Mouse (Mus musculus) stomach, embryonic 16.5 days (tissue): ENCODE results near the gene Dpep2nb. TPM values are rescaled to one million over a fixed set of nuclear protein-coding genes. Genes with fewer than 3 reads are reported as not detected.

Source experiments
- ATAC-seq: fragments of 200-750 bp; cut with Nextera tagmentation; 2 replicates; pipeline ENCODE4 v1.8.0; 2017; ENCODE audit warnings: moderate number of reproducible peaks, moderate TSS enrichment; ENCODE audit not compliant: insufficient read depth, low FRiP score
- H3K27ac ChIP-seq: fragments of 300-500 bp; sonication (generic); 2 replicates; pipeline ENCODE4 v1.5.1; 2014; ENCODE audit warnings: low read length
- H3K27me3 ChIP-seq: fragments of 300-500 bp; sonication (generic); 2 replicates; pipeline ENCODE4 v1.6.1; 2014; ENCODE audit warnings: low read length, control low read depth, mixed read lengths; ENCODE audit not compliant: control insufficient read depth, insufficient read depth
- H3K36me3 ChIP-seq: fragments of 300-500 bp; sonication (generic); 2 replicates; pipeline ENCODE4 v1.6.1; 2014; ENCODE audit warnings: low read length; ENCODE audit not compliant: control insufficient read depth, insufficient read depth
- H3K4me1 ChIP-seq: fragments of 300-500 bp; sonication (generic); 2 replicates; pipeline ENCODE4 v1.6.1; 2014; ENCODE audit warnings: low read length, control low read depth, mixed read lengths; ENCODE audit not compliant: control insufficient read depth, insufficient read depth
- H3K4me2 ChIP-seq: fragments of 300-500 bp; sonication (generic); 2 replicates; pipeline ENCODE4 v1.6.1; 2014; ENCODE audit warnings: low read depth, low read length, mixed read lengths
- H3K4me3 ChIP-seq: fragments of 300-500 bp; sonication (generic); replicated peaks from 2 replicates; pipeline ENCODE4 v1.5.1; 2014; ENCODE audit warnings: mild to moderate bottlenecking, low read length
- H3K9ac ChIP-seq: fragments of 300-500 bp; sonication (generic); 2 replicates; pipeline ENCODE4 v1.6.1; 2014; ENCODE audit warnings: low read length
- H3K9me3 ChIP-seq: fragments of 300-500 bp; sonication (generic); replicated peaks from 2 replicates; pipeline ENCODE4 v1.6.1; 2016; ENCODE audit warnings: low read length, control low read depth; ENCODE audit not compliant: control insufficient read depth
- WGBS: fragments of 180-500 bp; shearing (Covaris S2); extraction: QIAGEN DNeasy Blood & Tissue Kit; methylation state at CpG from one replicate; pipeline ENCODE4 v1.1.7; 2014; 5-methylcytosine and 5-hydroxymethylcytosine counted together
- polyA plus RNA-seq: library from polyadenylated mRNA; unstranded; fragments of >200 nt; fragmentation: Nextera tagmentation; extraction: Ambion mirVana; gene quantifications from 2 replicates; pipeline ENCODE4 v1.2.1, GENCODE M21; 2015

Gene Dpep2nb
- polyA plus RNA-seq, 1 experiment from 2014 or later, result not detected

DNA sequence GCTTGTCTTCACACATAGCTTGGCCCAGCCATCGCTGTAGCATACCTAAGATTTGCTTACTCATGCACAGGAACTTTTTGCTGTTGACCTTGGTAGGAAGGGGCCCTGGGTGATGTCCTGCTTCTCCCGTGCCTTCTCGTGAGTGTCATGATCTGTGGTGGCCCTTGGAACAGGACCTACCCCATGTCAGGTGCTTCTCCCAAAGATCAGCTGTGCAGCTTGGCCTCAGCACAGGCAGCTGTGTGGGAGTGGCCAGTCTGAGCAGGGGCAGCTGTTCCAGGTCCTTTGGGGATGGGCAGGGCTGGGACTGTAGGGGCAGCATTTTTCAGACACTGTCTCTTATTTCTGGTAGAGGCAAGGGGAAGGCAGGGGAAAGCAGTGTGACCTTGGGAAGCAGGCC, 38.4 kb upstream of the Dpep2nb start:
- Histone ChIP-seq H3K27ac (no peak overlapping the region), H3K9ac (peak overlapping the region; percentile 7; the same call in 1 of the 2 replicates), H3K4me2 (no peak overlapping the region), H3K4me3 (no peak overlapping the region), H3K36me3 (peaks cover 5% of the 10 kb centered on the region; the same call in 1 of the 2 replicates), H3K4me1 (peaks cover 2% of the 10 kb centered on the region; the same call in 1 of the 2 replicates), H3K9me3 (no peaks in the 10 kb centered on the region), H3K27me3 (no peaks in the 10 kb centered on the region)
- WGBS, result 61% methylated on average over 3 of the region's 3 CpGs
- no peak for ATAC-seq

- H3K9ac ChIP-seq, result no peak overlapping the region
- H3K27me3 ChIP-seq, result no peaks in the 10 kb centered on the region
- no peak overlapping the region for H3K4me3 ChIP-seq
- H3K4me2 ChIP-seq, result no peak overlapping the region
- WGBS, result 69% methylated on average over 2 of the region's 2 CpGs
- ATAC-seq, result no peak
- H3K36me3 ChIP-seq, result peaks cover 5% of the 10 kb centered on the region; the same call in 1 of the 2 replicates
- no peaks in the 10 kb centered on the region for H3K9me3 ChIP-seq
- peaks cover 2% of the 10 kb centered on the region; the same call in 1 of the 2 replicates for H3K4me1 ChIP-seq
- no peak overlapping the region for H3K27ac ChIP-seq
Observed at GRCm38 (mm10) chr8:106043055-106043454, 37.3 kb upstream of the Dpep2nb start.

- no peak overlapping the region for H3K4me2 ChIP-seq
- no peaks in the 10 kb centered on the region for H3K27me3 ChIP-seq
- H3K4me1 ChIP-seq, result peaks cover 2% of the 10 kb centered on the region; the same call in 1 of the 2 replicates
- H3K9me3 ChIP-seq, result no peaks in the 10 kb centered on the region
- peaks cover 5% of the 10 kb centered on the region; the same call in 1 of the 2 replicates for H3K36me3 ChIP-seq
- WGBS, result 61% methylated on average over 4 of the region's 4 CpGs
- H3K4me3 ChIP-seq, result no peak overlapping the region
- no peak overlapping the region for H3K27ac ChIP-seq
- H3K9ac ChIP-seq, result no peak overlapping the region
- ATAC-seq, result no peak
Observed at GRCm38 (mm10) chr8:106040218-106040617, 34.4 kb upstream of the Dpep2nb start.

DNA sequence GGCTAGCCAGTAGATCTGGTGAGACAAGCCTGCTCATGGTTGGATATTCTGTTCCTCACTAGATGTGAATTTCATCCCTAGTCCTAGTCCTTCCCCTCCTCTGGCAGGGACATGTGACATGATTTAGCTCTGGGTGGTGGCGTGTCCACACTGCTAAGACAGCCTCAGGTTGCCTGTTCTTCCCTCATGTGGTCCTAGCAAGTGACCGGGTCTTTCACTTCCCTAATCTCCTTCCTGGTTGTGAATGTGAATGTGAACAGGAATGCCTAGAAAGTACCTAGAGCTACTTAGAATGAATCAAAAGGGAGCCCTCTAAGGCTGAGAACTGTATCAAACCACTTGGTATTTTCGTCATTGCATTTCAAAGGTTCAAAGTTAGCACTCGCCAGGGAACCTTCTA, 33.8 kb upstream of the Dpep2nb start:
- no peak for ATAC-seq
- Histone ChIP-seq H3K27ac (no peak overlapping the region), H3K4me3 (no peak overlapping the region), H3K9me3 (no peaks in the 10 kb centered on the region), H3K27me3 (no peaks in the 10 kb centered on the region), H3K9ac (no peak overlapping the region), H3K4me1 (peaks cover 2% of the 10 kb centered on the region; the same call in 1 of the 2 replicates), H3K4me2 (no peak overlapping the region), H3K36me3 (no peaks in the 10 kb centered on the region)
- WGBS, result 83% methylated on average over 4 of the region's 4 CpGs

GRCm38 (mm10) chr8:106038721-106039120, 32.9 kb upstream of the Dpep2nb start:
- no peak overlapping the region for H3K4me3 ChIP-seq
- no peaks in the 10 kb centered on the region for H3K9me3 ChIP-seq
- no peaks in the 10 kb centered on the region for H3K27me3 ChIP-seq
- WGBS, result 88% methylated on average over 10 of the region's 10 CpGs
- no peak for ATAC-seq
- no peaks in the 10 kb centered on the region for H3K36me3 ChIP-seq
- peaks cover 2% of the 10 kb centered on the region; the same call in 1 of the 2 replicates for H3K4me1 ChIP-seq
- H3K9ac ChIP-seq, result no peak overlapping the region
- H3K27ac ChIP-seq, result no peak overlapping the region
- no peak overlapping the region for H3K4me2 ChIP-seq

DNA sequence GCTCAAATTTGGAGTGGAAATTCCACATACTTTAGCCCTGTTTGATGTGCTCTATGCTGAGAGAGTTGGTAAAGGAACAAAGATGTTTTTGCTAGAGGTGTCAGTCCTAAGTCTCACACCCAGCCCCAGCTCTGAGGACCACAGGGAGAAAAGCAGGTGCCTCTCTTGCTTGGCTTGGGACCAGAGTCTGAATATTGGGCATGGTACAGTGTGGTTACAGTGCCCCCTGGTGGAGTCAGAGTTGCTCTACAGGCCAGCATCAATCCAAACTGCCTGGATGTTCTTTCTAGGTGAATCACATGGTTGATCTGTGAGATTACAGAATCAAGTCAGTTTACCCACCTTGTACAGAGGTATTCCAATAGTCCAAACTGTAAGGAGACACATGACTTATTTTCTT, 16.7 kb upstream of the Dpep2nb start:
- H3K27me3 ChIP-seq, result no peaks in the 10 kb centered on the region
- no peaks in the 10 kb centered on the region for H3K9me3 ChIP-seq
- no peak overlapping the region for H3K4me3 ChIP-seq
- H3K4me2 ChIP-seq, result no peak overlapping the region
- H3K36me3 ChIP-seq, result 0 out of 2 replicates have a peak, but pooled peaks cover 3% of the 10 kb centered on the region
- no peak overlapping the region for H3K9ac ChIP-seq
- H3K4me1 ChIP-seq, result no peaks in the 10 kb centered on the region
- ATAC-seq, result peak; percentile 29; the same call in 1 of the 2 replicates
- no peak overlapping the region for H3K27ac ChIP-seq

GRCm38 (mm10) chr8:106018039-106018438, 12.3 kb upstream of the Dpep2nb start:
- WGBS, result 80% methylated on average over 3 of the region's 3 CpGs
- H3K27me3 ChIP-seq, result no peaks in the 10 kb centered on the region
- H3K27ac ChIP-seq, result no peak overlapping the region
- H3K9ac ChIP-seq, result no peak overlapping the region
- no peak for ATAC-seq
- no peak overlapping the region for H3K4me3 ChIP-seq
- no peaks in the 10 kb centered on the region for H3K4me1 ChIP-seq
- no peaks in the 10 kb centered on the region for H3K9me3 ChIP-seq
- H3K4me2 ChIP-seq, result no peak overlapping the region
- no peaks in the 10 kb centered on the region for H3K36me3 ChIP-seq

DNA sequence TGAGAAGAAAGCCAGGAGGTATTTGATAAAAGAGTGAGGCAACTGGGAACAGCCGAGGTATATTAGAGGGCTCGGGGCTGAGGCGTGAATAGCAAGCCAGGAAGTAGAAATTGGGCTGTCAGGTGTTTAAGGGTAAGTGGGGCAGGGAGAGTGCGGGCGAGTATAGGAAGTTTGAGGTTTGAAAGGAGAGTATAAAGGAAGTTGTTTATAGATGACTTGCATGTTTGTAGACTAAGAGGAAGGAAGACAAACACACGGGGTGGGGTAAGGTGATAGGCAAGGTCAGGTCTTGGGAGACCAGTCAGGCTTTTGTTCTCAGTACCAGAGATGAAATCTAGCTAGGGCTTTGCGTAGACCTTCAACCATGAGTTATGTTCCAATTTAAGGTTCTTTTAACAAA, 11.4 kb upstream of the Dpep2nb start:
- Histone ChIP-seq H3K9me3 (no peaks in the 10 kb centered on the region), H3K4me3 (no peak overlapping the region), H3K4me1 (no peaks in the 10 kb centered on the region), H3K36me3 (no peaks in the 10 kb centered on the region), H3K4me2 (no peak overlapping the region), H3K27me3 (no peaks in the 10 kb centered on the region), H3K27ac (no peak overlapping the region), H3K9ac (no peak overlapping the region)
- no peak for ATAC-seq
- 87% methylated on average over 7 of the region's 7 CpGs for WGBS

- ATAC-seq, result no peak
- Histone ChIP-seq H3K9me3 (no peaks in the 10 kb centered on the region), H3K27ac (no peak overlapping the region), H3K9ac (no peak overlapping the region), H3K36me3 (no peaks in the 10 kb centered on the region), H3K4me2 (no peak overlapping the region), H3K4me3 (no peak overlapping the region), H3K4me1 (no peaks in the 10 kb centered on the region), H3K27me3 (no peaks in the 10 kb centered on the region)
- whole genome bisulfite sequencing, result 86% methylated on average over 6 of the region's 6 CpGs
Observed at GRCm38 (mm10) chr8:106016284-106016683, 10.5 kb upstream of the Dpep2nb start.
